ENCODE assay signal across 8 mouse cellular contexts in the genomic region with DNA sequence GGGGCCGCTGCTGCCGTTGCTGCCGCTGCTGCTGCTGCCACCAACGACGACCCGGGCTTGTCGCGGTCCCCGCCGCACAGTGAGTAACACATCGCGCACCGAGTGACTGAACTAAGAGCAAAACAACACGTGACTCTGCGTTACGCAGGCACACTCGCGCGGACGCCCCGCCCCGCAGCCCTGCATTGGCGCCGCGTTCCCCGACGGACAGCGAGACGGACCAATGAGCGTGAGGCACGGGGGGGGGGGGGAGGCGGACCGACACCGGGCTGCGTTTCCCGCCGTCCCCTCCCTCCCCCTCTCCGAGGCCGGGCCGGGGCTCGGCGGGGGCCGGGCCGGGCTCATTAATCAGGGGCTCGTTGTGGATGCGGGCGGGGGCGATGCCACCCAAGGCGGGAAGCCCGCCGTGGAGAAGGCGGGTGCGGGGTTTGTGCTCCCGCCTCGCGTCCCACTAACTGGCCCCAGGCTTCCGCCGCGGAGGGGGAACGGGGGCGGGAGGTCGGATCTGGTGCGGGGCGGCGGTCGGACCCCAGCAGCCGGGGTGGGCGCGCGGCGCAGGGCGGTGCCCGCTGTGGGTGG. TPM values are rescaled to one million over a fixed set of nuclear protein-coding genes. Genes with fewer than 3 reads are reported as not detected.
DNase-seq lines count a peak whose midpoint lies in the region; ATAC-seq and TF ChIP-seq lines count a peak whose summit lies in the region.

No protein-coding gene starts in this region.

- H3K27ac ChIP-seq in forebrain, embryonic 13.5 days = peak overlapping the region; percentile 99
- peak overlapping the region; percentile 97 for H3K27ac ChIP-seq in liver, embryonic 15.5 days (replicated peaks)
- H3K27ac ChIP-seq in neural tube, embryonic 12.5 days = peak overlapping the region; percentile 95
- H3K27ac ChIP-seq in stomach, postnatal 0 days (replicated peaks) = peak overlapping the region; percentile 99

- peak; percentile 96 for DNase-seq in ES-CJ7 (ENCODE audit: low read depth, low spot score)
- DNase-seq in heart, postnatal 10 days = peak; percentile 95 to 97
- peak; percentile 97 to 98 for DNase-seq in kidney, postnatal 4 days
- peak; percentile 99 for DNase-seq in stomach, postnatal 0 days (ENCODE audit: low spot score)

- peak overlapping the region; percentile 93 for H3K9ac ChIP-seq in forebrain, embryonic 13.5 days
- peak overlapping the region; percentile 94 for H3K9ac ChIP-seq in liver, embryonic 15.5 days
- peak overlapping the region; percentile 89 for H3K9ac ChIP-seq in neural tube, embryonic 12.5 days
- H3K9ac ChIP-seq in stomach, postnatal 0 days (ENCODE audit: low read length) = peak overlapping the region; percentile 93

- peaks cover 61% of the 10 kb centered on the region for H3K4me1 ChIP-seq in forebrain, embryonic 13.5 days
- H3K4me1 ChIP-seq in liver, embryonic 15.5 days (replicated peaks) = peaks cover 63% of the 10 kb centered on the region
- H3K4me1 ChIP-seq in neural tube, embryonic 12.5 days = peaks cover 48% of the 10 kb centered on the region
- peaks cover 18% of the 10 kb centered on the region for H3K4me1 ChIP-seq in stomach, postnatal 0 days (replicated peaks; ENCODE audit: control insufficient read depth, insufficient read depth)

- peak; percentile 18 for TF ChIP-seq EP300 in stomach, postnatal 0 days (optimal IDR thresholded peaks at IDR 0.05)

- H3K4me2 ChIP-seq in forebrain, embryonic 13.5 days = peak overlapping the region; percentile 90
- peak overlapping the region; percentile 95 for H3K4me2 ChIP-seq in liver, embryonic 15.5 days
- H3K4me2 ChIP-seq in neural tube, embryonic 12.5 days (replicated peaks) = peak overlapping the region; percentile 81
- peak overlapping the region; percentile 94 for H3K4me2 ChIP-seq in stomach, postnatal 0 days (replicated peaks; ENCODE audit: low read depth)

- under 1% methylated on average over 59 of the region's 73 CpGs for WGBS in forebrain, embryonic 13.5 days
- WGBS in liver, embryonic 15.5 days (ENCODE audit: insufficient replicate concordance) = under 1% methylated on average over 66 of the region's 73 CpGs
- WGBS in neural tube, embryonic 12.5 days = under 1% methylated on average over 71 of the region's 73 CpGs
- WGBS in stomach, postnatal 0 days = under 1% methylated on average over 40 of the region's 73 CpGs

- no peaks in the 10 kb centered on the region for H3K9me3 ChIP-seq in forebrain, embryonic 13.5 days (replicated peaks)
- no peaks in the 10 kb centered on the region for H3K9me3 ChIP-seq in liver, embryonic 15.5 days (replicated peaks)
- H3K9me3 ChIP-seq in neural tube, embryonic 12.5 days = no peaks in the 10 kb centered on the region
- H3K9me3 ChIP-seq in stomach, postnatal 0 days (ENCODE audit: control insufficient read depth, low read length) = no peaks in the 10 kb centered on the region

- intact Hi-C loops in heart, postnatal 10 days (cut with DNase I) = loop anchor here (1.0 to 5.0 kb wide), 4 partner anchors 127 to 357 kb away; no protein-coding TSS in a partner anchor

- peak overlapping the region; percentile 83 for H3K4me3 ChIP-seq in forebrain, embryonic 13.5 days
- H3K4me3 ChIP-seq in liver, embryonic 15.5 days (replicated peaks) = peak overlapping the region; percentile 86
- peak overlapping the region; percentile 88 for H3K4me3 ChIP-seq in neural tube, embryonic 12.5 days
- H3K4me3 ChIP-seq in stomach, postnatal 0 days (ENCODE audit: low read depth, low read length) = peak overlapping the region; percentile 86

- no peak for TF ChIP-seq CTCF in stomach, postnatal 0 days (IDR thresholded peaks at IDR 0.05; ENCODE audit: low read depth)

- peak; percentile 75 for ATAC-seq in cerebellum, adult (ENCODE audit: insufficient number of reproducible peaks, low FRiP score, low TSS enrichment)
- peak; percentile 94 for ATAC-seq in forebrain, embryonic 13.5 days
- ATAC-seq in liver, embryonic 15.5 days (ENCODE audit: insufficient read depth) = peak; percentile 83
- peak; percentile 91 for ATAC-seq in neural tube, embryonic 12.5 days (ENCODE audit: low FRiP score, low read depth)
- ATAC-seq in stomach, postnatal 0 days (ENCODE audit: low FRiP score, low TSS enrichment) = peak; percentile 88

- H3K36me3 ChIP-seq in forebrain, embryonic 13.5 days (ENCODE audit: poor library complexity, severe bottlenecking) = peaks cover 13% of the 10 kb centered on the region
- H3K36me3 ChIP-seq in liver, embryonic 15.5 days (replicated peaks) = peaks cover 23% of the 10 kb centered on the region
- H3K36me3 ChIP-seq in neural tube, embryonic 12.5 days = peaks cover 4% of the 10 kb centered on the region; the same call in 1 of the 2 replicates
- peaks cover 8% of the 10 kb centered on the region for H3K36me3 ChIP-seq in stomach, postnatal 0 days (ENCODE audit: control insufficient read depth, insufficient read depth, low read length)

- H3K27me3 ChIP-seq in forebrain, embryonic 13.5 days = no peaks in the 10 kb centered on the region; the same call in 1 of the 2 replicates
- peaks cover 20% of the 10 kb centered on the region for H3K27me3 ChIP-seq in liver, embryonic 15.5 days
- H3K27me3 ChIP-seq in neural tube, embryonic 12.5 days (replicated peaks) = no peaks in the 10 kb centered on the region
- H3K27me3 ChIP-seq in stomach, postnatal 0 days (ENCODE audit: control insufficient read depth, insufficient read depth, low read length) = no peaks in the 10 kb centered on the region

RNA-seq across cellular contexts. Expression of a gene that starts 0.7 kb away (rescaled TPM):
- 4.5 and 5.2 TPM in 2 replicates for polyA plus RNA-seq in forebrain, embryonic 13.5 days (2015; fragmentation: Nextera tagmentation; extraction: Ambion mirVana)
- 10 to 100 TPM; 17.7 to 22.0 TPM for total RNA-seq in heart, postnatal 10 days (2021)
- 4.0 and 5.2 TPM in 2 replicates for polyA plus RNA-seq in liver, embryonic 15.5 days (2015; fragmentation: Nextera tagmentation; extraction: Ambion mirVana)
- polyA plus RNA-seq in neural tube, embryonic 12.5 days (2016; fragmentation: Nextera tagmentation; extraction: Ambion mirVana) = 8.3 and 9.5 TPM in 2 replicates
- polyA plus RNA-seq in stomach, postnatal 0 days (2015; fragmentation: Nextera tagmentation; extraction: Ambion mirVana) = 3.3 and 3.9 TPM in 2 replicates

Comparison
In these comparisons a context has a peak if more than half of its experiments do, and no peak if none do; other contexts are left out.
1. Peak in every context shown above with its lines: DNase-seq, ATAC-seq, H3K4me3 ChIP-seq and H3K27ac ChIP-seq.